In the genomic region with DNA sequence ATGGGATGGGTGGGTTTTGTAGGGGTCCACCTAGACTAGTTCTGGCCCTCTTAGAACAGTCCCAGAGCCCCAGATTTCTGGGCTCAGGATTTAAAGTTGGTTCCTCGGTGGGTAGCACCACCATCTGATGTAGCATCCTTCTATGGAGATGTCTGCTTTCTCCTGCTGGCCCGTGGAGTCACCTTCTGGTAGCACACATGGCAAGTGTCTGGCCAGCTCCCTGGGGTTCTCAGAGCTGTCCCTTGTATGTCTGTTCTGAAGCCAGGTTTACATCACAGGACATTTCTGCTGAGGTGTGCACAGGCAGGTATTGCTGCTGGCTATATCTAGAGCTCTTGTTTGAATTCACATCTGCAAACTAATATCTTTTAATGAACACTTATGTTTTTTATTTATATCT, we compare ENCODE assay signal across 14 mouse cellular contexts.
DNase-seq lines count a peak whose midpoint lies in the region; ATAC-seq lines count a peak whose summit lies in the region.
"Had no signal": no experiment of that assay in that cellular context is flagged by ENCODE, and none has a peak within 500 bp of the region (broad histone marks: within the 10 kb centered on the region; RNA-seq: fewer than 3 reads in every experiment).

No protein-coding gene starts in this region.

- DNase-seq in cerebellum, adult 11-12 months = peak; percentile 27
- DNase-seq in cerebellum, adult 9-10 months = peak; percentile 6
- no peak for DNase-seq in cerebellum, adult 8-10 months
- peak; percentile 62 to 63 for DNase-seq in cerebellum, postnatal 36 days
- DNase-seq in adrenal gland, adult (ENCODE audit: inconsistent age in 2 of 2, low spot score in 1 of 2) = no peak
- DNase-seq: gastrocnemius, adult 2 months; gastrocnemius, postnatal 25 days; kidney, adult 18-20 months had no signal

- ATAC-seq in cerebellum, adult (ENCODE audit: insufficient number of reproducible peaks, low FRiP score, low TSS enrichment) = no peak
- ATAC-seq: activated CD4-positive, CD25-positive, alpha-beta regulatory T cell, adult 4 months; forebrain, embryonic 14.5 days; forebrain, postnatal 0 days; hindbrain, postnatal 0 days; inflammation-experienced regulatory T-cells, adult 6 months had no signal

Comparison
In these comparisons a context has a peak if more than half of its experiments do, and no peak if none do; other contexts are left out.
1. DNase-seq: peak in cerebellum, adult 11-12 months (single experiment), cerebellum, adult 9-10 months (single experiment) and cerebellum, postnatal 36 days (2 of 2); none in cerebellum, adult 8-10 months (single experiment) and adrenal gland, adult (0 of 2).